Mouse (Mus musculus) ovary, postnatal 10 days (tissue): Measurements from ENCODE around the gene Imp4.
"Not testable (repeated sequence)": the region's sequence is repeated elsewhere in the genome, so short reads cannot be mapped to it uniquely, and the experiment has no call there.

Experiments used
- DNase-seq: peaks from one replicate; pipeline ENCODE4 v3.0.0; 2022; ENCODE audit warnings: low spot score

Imp4 gene

DNA sequence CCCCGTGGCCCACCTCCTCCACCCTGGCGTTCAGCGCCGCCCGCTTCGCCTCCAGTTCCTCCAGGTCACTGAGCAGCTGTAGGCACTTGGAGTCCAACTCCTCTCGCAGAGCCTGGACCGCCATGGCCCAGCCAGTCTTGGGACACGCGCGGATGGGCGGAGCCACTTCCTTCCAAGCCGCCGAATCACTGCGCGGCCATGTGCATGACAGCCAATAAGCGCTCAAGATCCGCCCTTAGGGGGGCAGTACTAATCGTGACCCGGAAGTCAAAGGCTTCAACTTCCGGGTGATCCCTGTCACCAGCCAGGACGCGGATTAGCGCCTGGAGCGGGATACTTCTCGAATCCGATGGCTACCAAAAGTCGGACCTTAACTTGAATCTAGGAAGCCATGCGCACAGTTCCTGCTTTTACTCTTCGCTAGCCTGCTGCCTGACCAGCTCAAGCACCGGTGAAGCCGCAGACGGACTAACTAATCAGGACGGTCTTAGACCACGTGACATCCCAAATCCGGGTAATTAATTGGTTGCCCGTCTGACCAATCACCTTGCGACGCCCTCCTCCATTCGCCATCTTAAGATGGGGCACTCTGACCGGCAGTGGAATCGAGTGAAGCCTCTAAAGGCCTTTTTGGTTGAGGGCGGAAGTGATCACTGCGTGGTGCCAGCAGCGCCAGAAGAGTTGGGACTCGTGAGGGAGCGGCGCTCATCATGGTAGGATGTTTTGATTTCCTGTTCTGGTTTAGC is at the start of gene Imp4, which contains the start of gene Ccdc115:
TSS of gene Imp4 (plus strand) at position 637 of the 746 bp plus-strand sequence.
TSS of gene Ccdc115 (minus strand) at position 458 of the 746 bp plus-strand sequence.
- peak; percentile 89 for DNase-seq

DNA sequence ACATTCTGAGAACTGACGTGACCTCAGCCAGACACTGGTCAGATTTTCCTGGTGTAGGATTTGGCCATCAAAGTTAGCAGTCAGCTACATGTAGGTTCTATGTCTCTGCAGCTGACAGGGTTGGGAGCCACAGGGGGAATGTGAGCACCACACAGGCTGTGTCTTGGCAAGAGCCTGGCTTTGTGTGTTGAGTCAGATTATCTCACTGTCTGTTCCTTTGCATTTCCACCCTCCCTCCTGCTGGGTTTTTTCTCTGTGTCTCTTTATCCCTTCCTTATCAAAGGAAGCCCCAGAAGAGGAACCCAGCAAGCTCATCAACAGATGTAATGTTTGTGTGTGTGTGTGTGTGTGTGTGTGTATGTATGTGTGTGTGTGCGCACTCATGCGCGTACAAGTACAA is 43.3 kb upstream of the Imp4 start:
- DNase-seq, result no peak

DNA sequence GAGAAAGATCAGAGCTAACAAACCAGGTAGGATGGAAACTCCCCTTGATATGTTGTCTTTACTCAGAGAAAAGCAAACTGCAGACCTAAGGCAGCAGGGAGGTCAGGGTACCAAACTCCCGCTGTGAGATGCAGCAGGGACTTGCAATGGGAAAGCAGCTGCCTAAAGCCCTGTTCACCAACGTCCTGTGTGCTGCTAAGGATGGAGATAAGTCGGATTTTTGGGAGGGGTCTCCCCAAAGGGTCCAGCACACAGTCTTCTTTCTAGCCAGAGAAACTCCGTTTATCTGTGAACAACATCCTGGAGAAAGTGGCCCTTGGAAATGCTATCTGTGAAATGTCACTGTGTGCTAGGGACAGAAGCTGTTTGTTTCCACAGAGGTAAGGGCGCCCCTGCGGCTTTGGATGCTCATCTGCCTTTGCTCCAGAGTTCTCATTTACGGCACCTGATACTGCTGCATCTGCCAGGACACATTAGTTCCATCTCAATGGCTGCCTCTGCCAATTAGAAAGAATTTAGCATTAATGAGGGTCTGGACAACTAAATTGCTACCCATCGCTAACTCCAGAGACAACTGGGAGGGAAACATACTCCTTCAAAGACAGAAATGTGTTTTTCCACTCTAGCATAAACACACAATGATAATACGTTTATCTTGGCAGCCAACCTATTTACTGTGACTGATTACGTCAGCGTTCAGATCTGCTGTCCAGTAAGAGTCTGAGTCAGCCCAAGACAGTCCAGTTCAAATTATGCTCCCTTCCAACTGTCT is 40.3 kb upstream of the Imp4 start:
- no peak for DNase-seq

DNA sequence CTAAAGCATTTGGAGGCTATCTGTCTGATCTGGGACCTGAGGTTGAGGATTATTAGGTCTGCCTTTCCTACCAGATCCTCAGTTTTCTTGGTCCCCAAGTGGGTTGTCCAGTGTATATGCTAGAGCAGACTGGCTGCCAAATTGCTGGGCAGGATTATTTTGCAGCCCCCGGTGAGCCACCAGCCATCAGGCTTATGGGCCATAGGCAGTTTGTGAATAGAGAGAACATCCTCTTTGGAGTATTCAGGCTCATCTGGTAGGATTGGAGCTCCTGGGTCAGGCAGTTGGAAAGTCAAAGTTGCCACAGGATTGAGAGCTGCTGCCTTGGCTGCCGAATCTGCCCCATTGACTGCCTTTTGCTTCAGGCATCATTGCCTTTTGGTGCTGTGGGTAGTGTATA is 11.2 kb upstream of the Imp4 start:
- no peak for DNase-seq

DNA sequence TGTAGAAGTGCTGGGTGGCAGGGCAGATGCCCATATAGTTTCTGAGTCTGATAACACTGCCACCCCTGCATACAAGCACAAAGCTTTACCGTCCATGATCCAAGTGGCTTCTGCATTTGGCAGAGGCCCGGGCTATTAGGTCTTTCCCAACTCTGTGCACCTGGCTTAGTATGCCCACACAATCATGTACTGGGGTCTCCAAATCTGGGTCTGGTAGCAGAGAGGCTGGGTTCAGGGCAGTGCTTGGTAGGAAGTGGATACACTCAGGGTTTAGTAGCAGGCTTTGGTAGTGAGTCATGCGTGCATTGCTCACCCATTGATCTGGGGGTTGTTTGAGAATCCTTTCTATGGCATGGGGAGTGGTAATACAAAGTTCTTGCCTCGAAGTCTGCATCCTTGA is 10.4 kb upstream of the Imp4 start:
- no peak for DNase-seq

DNA sequence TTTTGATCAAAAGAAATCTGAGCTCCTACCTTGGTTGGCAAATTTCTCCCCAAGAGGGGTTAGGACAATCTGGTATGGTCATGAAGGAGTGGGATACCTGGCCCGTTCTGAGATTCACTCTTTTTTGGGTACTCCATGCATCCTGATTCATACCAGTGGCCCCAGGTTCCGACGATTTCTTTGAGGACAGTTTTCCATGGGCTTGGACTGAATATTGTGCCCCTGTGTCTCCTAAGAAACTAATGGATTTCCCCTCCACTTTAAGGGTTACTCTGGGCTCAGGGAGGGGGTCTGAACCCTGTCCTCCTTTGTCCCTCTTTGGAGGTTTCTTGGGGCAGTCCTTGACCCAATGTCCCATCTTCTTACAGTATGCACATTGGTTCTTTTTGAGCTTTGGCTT is 8.7 kb upstream of the Imp4 start:
- no peak for DNase-seq

DNA sequence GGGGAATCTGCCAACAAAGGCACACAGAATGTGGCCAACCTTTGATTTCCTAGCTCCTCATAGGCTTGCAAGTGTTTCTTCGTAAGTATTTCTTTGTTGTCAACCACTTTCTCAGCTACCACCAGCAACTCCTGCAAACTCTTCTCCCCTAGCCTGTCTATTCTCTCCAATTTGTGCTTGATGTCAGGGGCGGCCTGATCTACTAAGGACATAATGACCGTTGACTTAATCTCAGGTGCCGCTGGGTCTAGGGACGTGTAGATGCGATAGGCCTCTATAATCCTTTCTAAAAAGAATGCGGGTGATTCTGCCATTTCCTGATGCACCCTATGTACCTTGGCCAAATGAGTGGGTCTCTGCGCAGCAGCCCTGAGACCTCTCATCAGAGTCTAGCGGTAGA is 8.2 kb upstream of the Imp4 start:
- DNase-seq, result no peak

DNA sequence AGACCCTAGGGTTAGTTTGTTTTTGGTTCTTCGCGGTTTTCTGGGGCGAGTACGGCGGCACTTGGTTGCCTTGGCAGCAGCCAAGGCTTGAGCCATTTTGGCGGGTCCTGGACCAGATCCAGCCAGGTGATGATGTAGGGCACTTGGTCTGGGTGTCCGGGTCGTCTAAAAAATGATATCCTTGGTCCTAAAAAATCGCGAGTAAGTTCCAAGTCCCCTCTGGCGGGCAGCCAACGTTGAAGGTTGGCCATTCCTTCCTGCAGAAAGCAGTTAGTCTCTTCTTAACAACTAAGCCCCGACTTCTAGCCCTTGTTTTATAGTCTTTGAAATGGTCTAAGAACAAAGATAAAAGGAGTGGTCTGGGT is 7.3 kb upstream of the Imp4 start:
- no peak for DNase-seq

DNA sequence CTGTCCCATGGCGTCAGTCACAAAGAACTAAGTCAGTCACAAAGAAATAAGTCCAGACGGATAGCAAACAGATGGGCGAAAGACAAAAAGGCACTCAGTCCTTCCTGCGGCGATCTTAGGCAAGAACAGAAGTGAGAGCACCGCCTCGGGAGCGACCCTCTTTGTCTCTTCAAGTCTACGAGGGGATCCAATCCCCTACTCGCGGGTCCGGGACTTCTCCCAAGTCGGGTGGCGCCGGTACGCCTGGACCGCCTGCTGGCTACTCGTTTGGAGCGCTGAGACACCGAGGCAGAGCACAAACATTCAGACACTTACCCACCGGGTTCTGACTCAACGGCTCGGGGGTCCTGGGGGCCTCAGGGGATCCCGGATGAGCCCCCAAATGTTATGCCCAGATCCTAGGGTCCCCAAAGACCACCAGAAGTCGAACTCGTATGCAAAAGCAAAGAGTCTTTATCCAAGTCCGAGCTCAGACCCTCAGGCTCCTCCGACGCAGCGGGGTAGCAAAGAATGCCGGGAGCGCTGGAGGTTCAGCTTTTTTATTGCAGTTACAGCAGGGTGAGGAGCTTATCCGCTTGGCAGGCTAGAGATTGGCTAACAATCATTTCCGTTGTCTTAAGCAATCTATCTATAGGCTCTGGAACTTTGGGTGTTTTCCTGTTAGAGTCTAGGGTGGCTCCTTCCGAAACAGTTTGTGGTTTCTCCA is 6.7 kb upstream of the Imp4 start:
- peak; percentile 7 for DNase-seq

DNA sequence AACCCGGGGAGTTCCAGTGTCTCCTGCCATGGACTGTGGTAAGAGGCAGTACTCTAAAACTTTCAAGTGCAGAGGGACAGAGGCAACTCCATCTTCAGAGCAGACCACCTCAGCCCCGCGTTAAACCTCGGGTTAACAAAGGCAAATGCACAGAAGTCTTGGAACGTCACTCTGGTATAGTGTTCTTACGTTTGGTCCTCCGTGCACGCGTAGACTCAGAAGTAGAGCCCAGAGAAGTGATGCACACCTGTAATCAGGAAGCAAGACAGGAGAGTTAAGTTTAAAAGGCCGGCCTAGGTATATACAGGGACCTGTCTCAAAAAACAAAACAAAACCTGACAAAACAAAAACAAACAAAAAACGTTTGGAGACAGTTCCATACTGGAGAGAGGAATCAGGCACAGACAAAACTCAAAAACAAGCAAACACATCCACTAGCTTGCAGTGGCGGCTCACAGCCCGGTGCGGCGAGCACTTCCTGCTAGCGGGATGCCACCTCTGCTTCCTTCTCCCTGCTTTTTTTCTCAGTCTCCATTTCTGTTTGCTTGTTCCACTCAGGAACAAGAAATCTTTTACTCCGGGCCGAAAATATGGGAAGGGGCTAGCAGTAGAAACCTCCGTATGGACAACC is 5.6 kb upstream of the Imp4 start:
- DNase-seq, result no peak

DNA sequence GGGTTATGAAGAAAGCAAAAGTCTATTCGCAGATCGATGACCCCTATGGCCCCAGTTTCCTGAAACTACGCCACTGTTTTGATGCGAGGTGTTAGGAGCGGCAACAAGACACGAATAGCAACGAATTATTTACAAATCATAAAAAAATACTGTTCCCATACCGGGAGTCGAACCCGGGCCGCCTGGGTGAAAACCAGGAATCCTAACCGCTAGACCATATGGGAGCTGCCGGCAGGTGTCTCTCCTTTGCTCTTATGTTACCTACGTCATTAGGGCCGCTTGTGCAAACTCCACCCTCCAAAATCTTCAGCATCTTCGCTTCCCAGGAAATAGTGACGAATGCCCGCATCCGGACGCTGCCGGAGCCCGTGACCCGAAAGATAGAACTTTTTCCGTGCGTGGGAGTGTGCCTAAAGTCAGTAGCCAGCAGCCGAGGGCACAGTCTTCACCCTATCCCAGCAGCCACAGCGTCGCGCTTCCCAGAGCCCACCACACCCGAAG is 4.9 kb upstream of the Imp4 start:
- DNase-seq, result peak; percentile 79

DNA sequence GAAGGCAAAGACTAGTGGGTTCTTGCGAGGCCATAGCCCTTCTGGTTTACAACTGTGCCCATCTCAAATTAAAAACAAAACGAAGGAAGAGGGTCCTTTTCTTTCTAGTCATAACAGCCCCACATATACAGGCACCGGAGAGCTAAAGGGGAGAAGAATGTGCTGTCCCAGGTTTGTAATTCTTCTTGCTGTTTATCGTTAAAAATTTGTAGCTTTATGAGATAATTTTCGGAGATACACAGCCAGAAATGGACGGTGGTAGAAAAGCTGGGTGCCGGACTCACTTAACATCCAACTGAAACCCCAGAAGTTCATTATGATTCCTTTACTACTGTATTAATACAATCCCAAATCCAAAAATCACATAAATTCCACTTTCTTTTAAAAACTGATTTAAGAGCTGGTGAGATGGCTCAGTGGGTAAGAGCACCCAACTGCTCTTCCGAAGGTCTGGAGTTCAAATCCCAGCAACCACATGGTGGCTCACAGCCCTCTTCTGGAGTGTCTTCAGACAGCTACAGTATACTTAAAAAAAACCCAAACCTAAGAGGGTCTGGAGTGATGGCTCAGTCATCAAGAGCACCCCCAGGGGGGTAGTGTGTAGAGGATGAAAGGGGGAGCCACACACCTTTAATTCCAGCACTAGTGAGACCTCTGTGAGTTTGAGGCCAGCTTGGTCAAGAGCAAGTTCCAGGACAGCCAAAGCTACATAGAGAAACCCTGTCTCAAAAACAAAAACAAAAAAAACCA is 4.1 kb upstream of the Imp4 start:
- DNase-seq, result no peak

DNA sequence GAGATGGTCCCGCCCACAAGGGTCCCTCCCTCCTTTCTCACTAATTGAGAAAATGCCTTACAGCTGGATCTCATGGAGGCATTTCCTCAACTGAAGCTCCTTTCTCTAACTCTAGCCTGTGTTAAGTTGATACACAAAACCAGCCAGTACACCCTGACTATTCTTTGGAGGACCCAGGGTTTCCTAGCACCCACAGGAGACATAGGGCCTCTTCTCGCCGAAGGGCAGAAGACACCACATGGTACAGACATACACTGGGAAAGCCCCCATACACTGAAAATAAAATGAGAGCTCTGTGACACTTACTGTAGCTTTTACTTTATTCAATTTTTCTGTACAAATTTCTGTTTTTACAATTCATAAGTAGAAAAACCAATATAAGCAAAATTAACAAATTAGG is 3.3 kb upstream of the Imp4 start:
- no peak for DNase-seq

DNA sequence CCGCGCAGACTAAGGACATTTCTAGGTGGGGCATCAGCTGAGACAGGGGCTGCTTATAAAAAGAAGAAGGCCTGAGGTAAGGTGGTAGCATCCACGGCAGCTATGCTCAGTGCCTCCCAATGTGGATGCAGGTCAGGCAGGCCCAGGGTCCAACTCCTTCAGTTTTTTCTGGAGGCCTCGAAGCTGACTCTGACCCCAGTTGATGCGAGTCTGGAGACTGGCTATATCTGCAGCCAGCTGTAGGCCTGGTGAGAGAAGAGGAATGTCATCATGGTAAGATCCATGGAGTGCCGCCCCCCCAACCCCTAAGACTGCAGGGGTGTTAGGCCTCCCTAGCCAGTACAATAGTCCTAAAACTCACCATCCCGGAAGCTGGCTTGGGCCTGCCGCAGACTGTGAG is 2.3 kb upstream of the Imp4 start:
- not testable (repeated sequence) for DNase-seq

DNA sequence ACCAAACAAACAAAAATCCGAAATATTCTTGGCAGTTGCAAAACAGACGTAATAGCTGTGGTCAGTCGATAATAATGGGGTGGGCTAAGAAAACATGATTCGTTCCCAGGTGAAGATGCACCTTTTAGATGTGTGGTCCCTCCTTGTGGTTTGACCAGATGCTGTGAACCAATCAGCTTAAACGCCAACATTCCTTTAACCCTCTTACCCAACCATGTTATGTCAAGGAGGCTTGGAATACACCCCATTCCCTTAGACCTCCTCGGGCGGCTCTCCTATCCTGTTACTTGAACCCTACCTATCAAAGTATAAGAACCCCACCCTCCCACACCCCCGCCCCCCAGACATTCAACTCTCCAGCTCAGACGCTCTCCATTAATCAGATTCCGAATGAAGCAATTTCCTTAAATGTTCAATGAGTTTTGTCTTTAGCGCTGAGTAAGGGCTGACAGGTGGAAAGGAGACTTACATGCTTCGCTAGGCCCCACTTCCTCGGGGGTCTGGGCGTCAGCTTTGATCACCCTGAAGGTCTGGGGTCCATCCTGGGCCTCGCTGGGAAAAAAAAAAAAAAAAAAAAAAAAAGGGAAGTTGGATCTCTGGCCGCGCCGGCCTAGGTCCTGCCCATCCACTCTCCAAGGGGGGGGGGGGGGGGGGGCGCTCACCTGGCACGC is 1.1 kb upstream of the Imp4 start:
- DNase-seq, result no peak

DNA sequence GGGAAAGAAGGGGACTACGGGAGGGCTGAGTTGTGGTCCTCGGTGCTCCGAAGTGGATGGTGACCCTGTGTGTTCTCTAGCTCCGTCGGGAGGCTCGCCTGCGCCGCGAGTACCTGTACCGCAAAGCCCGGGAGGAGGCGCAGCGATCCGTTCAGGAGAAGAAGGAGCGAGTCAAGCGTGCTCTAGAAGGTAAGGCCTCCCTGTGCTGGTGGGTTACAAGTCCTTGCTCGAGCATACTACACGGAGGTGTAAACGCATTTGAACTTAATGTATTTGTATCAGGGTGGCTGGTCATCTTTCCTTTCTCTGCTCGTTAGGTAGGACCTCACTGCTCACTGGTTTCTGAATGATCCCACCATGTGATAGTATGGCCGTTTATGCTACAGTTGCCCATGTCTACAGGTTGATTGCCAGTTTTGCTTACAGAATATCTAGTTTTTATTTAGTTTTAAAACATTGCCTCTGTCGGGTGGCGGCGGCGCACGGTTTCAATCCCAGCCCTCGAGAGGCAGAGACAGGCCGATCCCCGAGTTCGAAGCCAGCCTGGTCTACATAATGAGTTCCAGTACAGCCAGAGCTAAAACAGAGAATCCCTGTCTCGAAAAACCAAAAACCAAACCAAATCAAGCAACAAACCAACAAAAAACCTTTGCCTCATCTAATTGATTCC is 445 bp downstream of the Imp4 start:
- DNase-seq, result peak; percentile 30

DNA sequence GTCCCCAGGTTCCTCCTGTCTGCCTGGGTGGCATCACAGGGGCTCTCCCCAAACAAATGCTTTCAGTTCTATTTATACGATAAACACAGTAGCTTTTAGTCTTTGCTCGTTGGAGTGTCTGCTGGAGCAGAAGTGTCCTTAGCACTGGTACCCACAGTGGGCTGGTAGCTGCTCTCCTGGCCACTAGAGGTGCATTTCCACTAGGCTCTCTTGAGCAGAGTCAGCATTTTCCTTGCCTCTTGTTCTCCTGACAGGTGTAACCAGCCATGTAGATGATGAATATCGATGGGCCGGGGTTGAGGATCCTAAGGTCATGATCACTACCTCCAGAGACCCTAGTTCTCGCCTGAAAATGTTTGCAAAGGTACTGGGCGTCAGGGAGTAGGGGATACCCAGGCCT is 3.5 kb downstream of the Imp4 start:
- no peak for DNase-seq

DNA sequence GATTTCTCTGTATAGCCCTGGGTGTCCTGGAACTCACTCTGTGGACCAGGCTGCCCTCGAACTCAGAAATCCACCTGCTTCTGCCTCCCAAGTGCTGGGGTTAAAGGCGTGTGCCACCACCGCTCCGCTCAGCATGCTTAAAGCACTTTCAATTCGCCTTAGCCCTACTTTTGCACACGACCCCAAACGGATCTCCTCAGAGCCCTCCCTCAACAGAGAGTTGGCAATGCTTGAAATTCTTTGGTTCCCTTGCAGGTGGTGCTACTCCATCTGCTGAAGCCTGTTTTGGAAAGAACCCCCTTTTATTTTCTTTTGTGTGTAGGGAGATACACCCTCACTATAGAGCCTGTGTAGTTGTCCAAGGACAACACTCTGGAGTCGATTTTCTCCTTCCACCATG is 18.8 kb downstream of the Imp4 start:
- DNase-seq, result no peak

DNA sequence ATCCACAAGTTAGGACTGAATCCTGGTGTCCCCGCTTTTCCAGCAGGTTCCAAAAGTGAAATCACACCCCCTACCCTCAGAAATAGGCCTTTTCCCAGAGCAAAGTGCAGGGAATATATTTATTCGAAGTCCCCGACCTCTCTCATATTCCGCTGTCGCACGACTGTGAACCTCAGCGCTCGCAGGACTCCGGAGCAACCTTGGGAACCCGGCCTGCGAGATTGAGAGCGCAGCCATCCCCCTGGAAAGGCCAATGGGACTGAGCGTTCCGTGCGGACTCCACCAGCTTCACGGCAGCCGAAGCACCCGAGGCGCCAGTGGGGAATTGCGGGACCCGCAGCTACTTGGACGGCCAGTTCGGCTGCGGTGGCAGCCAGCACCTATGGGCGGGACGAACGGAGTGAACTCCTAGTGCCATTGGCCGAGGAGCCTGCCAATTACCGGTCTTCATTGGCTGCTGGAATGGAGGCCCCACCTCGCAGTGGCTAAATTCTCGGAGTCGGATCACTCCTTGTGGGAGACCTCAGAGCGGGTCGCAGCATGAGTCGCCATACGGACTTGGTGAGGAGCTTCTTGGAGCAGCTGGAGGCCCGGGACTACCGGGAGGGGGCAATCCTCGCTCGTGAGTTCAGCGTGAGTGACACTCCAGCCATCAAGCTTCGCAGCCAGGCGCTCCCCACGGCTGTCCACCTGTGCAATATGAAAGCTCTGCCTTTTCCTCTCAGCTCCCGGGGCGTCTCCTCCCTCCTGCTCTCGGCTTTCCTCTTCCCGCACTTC is 19.8 kb downstream of the Imp4 start, which contains the start of gene Ptpn18:
TSS of gene Ptpn18 (plus strand) at position 479 of the 777 bp plus-strand sequence.
- DNase-seq, result peak; percentile 90

DNA sequence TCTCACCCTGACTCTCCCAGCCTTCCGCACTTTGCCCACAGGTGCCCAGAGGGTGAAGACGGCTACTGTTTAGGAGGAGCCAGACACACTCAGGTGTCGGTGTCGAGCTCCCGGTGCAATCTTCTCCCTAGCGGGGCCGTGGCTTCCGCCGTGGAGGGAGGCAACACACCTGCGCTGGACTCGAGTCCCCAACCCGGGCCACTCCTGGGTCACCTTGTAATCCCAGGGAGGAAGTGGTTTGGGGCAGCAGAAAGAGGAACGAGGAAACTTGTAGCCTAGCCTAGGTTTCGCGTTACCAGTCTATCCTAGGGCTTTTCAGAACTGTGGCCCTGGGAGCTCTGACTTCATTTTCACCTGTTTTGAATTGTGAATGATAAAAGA is 20.4 kb downstream of the Imp4 start:
- DNase-seq, result no peak
